ENCODE assay signal across 8 mouse cellular contexts in the genomic region with DNA sequence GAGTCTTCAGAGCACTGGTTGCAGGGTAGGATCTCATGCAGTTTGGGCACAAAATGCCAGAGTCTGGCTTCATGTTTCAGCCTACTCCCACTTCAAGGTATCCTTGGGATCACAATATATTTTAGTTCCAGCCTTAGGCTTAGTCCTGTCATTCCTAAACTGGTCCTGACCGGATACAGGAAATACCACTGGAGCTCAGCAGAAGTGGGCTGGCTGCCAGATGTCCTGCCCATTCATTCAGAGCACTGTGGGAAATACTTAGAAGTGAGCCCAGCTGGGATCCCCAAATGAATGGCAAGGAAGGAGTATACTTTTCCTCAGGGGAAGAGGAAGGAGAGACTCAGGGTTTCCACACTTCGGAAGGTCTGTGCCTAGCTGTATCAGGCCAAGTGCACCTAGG. TPM values are rescaled to one million over a fixed set of nuclear protein-coding genes. Genes with fewer than 3 reads are reported as not detected.
A peak's percentile ranks its signal among the peaks of the same experiment; 100 is the strongest.
DNase-seq lines count a peak whose midpoint lies in the region; ATAC-seq and TF ChIP-seq lines count a peak whose summit lies in the region.
"Had no signal": no experiment of that assay in that cellular context is flagged by ENCODE, and none has a peak within 500 bp of the region (broad histone marks: within the 10 kb centered on the region; RNA-seq: fewer than 3 reads in every experiment).

No protein-coding gene starts in this region.

- ATAC-seq in Patski: peak; percentile 62

- CTCF ChIA-PET in Patski (lab: Charles Lee): interaction anchor here (0.9 to 1.9 kb wide), 4 partner anchors 8 to 47 kb away, joined by 3 to 5 read pairs (median 4); no protein-coding TSS in a partner anchor

- no peak for TF ChIP-seq CTCF in Patski (IDR thresholded peaks at IDR 0.05)

- in situ Hi-C loops in Patski (cut with MboI; ENCODE audit: low pct_unique_long_range_greater_than_20kb): no loop called here

- no peak for DNase-seq in Patski (ENCODE audit: low read depth, low spot score)
- peak; percentile 63 for DNase-seq in adrenal gland, postnatal 25 days
- DNase-seq in heart, adult 9 months (ENCODE audit: low spot score in 2 of 2): peak; percentile 46 to 56
- peak; percentile 72 to 80 for DNase-seq in kidney, adult 8-10 months
- DNase-seq in lung, postnatal 14 days: peak; percentile 82
- no peak for DNase-seq in yolk sac, embryonic 10.5 days (ENCODE audit: low spot score)
- DNase-seq in cerebellum, postnatal 4 days (ENCODE audit: low spot score in 2 of 2): no peak

- H3K27me3 ChIP-seq in Patski: no peaks in the 10 kb centered on the region
- H3K27me3 ChIP-seq: liver, embryonic 15.5 days had no signal

- POLR2A ChIA-PET in Patski (lab: Charles Lee): interaction anchor here (0.7 kb wide), 1 partner anchor 96 kb away, joined by 3 read pairs; no protein-coding TSS in a partner anchor

RNA-seq across cellular contexts. Expression of a gene that starts 33.3 kb away (rescaled TPM):
- polyA plus RNA-seq in Patski (2021): 3.8 TPM
- 15.5 and 20.0 TPM in 2 replicates for total RNA-seq in adrenal gland, postnatal 25 days (2021)

RNA-seq across cellular contexts. Expression of a gene that starts 43.7 kb away (rescaled TPM):
- polyA plus RNA-seq in Patski (2021): 2.8 TPM
- total RNA-seq in adrenal gland, postnatal 25 days (2021): 6.9 and 8.1 TPM in 2 replicates

Comparison
In these comparisons a context has a peak if more than half of its experiments do, and no peak if none do; other contexts are left out.
1. DNase-seq: peak in adrenal gland, postnatal 25 days (single experiment), heart, adult 9 months (2 of 2), kidney, adult 8-10 months (2 of 2) and lung, postnatal 14 days (single experiment); none in Patski (single experiment), yolk sac, embryonic 10.5 days (single experiment) and cerebellum, postnatal 4 days (0 of 2).